Mouse (Mus musculus): ENCODE measurements around the gene Tmem129. TPM values are rescaled to one million over a fixed set of nuclear protein-coding genes. Genes with fewer than 3 reads are reported as not detected.
A peak's percentile ranks its signal among the peaks of the same experiment; 100 is the strongest.

Gene Tmem129
- total and polyA plus RNA-seq, 2 experiments: 12.0 to 41.0 TPM

DNA sequence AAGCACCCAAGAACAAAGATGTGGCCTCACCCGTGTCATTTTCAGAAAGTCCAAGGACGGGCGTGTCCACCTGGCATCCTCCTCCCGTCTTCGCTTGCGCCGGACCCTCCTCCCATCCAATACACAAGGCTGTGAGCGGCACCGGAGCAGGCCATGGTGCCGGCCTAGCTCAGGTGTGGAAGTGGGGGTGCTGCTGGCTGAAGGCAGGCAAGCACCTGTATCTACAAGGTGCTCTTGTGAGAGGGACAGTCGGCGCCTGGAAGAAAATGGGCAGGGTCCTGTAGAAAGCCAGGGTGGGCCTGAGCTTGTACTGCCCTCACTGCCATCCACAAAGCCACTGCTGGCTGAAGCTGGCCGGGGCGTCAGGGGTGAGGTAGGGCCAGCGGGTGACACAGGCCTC, 50.8 kb downstream of the Tmem129 start:
- Histone ChIP-seq H3K4me1 (ENCODE audit: control insufficient read depth, insufficient read depth, low read length) (peaks cover 3% of the 10 kb centered on the region; the same call in 1 of the 2 replicates), H3K36me3 (ENCODE audit: control insufficient read depth, insufficient read depth, low read length) (peaks cover 16% of the 10 kb centered on the region; the same call in 1 of the 2 replicates), H3K9ac (ENCODE audit: low read depth, low read length) (no peak overlapping the region), H3K27me3 (ENCODE audit: control insufficient read depth, insufficient read depth, low read length) (no peaks in the 10 kb centered on the region), H3K4me3 (ENCODE audit: insufficient read depth, low read depth, low read length) (no peak overlapping the region), H3K79me2 (ENCODE audit: control insufficient read depth, insufficient read depth, low read length) (no peaks in the 10 kb centered on the region), H3K27ac (replicated peaks; ENCODE audit: insufficient read depth, low read depth, low read length) (no peak overlapping the region)
- TF ChIP-seq POLR2A (IDR thresholded peaks at IDR 0.05; ENCODE audit: extremely low read depth, insufficient read depth, low read length) (no peak), CTCF (IDR thresholded peaks at IDR 0.05; ENCODE audit: low read depth, low read length) (no peak)
- DNase-seq (ENCODE audit: extremely low read depth, low read depth, low spot score): no peak
- WGBS: 97% methylated on average over 15 of the region's 15 CpGs

GRCm38 (mm10) chr5:33606631-33607030, 51.6 kb downstream of the Tmem129 start:
- H3K9ac ChIP-seq (ENCODE audit: low read depth, low read length): no peak overlapping the region
- H3K27ac ChIP-seq (replicated peaks; ENCODE audit: insufficient read depth, low read depth, low read length): no peak overlapping the region
- no peaks in the 10 kb centered on the region for H3K79me2 ChIP-seq (ENCODE audit: control insufficient read depth, insufficient read depth, low read length)
- TF ChIP-seq CTCF (IDR thresholded peaks at IDR 0.05; ENCODE audit: low read depth, low read length): no peak
- TF ChIP-seq POLR2A (IDR thresholded peaks at IDR 0.05; ENCODE audit: extremely low read depth, insufficient read depth, low read length): no peak
- no peak for DNase-seq (ENCODE audit: extremely low read depth, low read depth, low spot score)
- WGBS: 68% methylated on average over 7 of the region's 7 CpGs
- H3K4me1 ChIP-seq (ENCODE audit: control insufficient read depth, insufficient read depth, low read length): peaks cover 3% of the 10 kb centered on the region; the same call in 1 of the 2 replicates
- peaks cover 15% of the 10 kb centered on the region; the same call in 1 of the 2 replicates for H3K36me3 ChIP-seq (ENCODE audit: control insufficient read depth, insufficient read depth, low read length)
- no peaks in the 10 kb centered on the region for H3K27me3 ChIP-seq (ENCODE audit: control insufficient read depth, insufficient read depth, low read length)
- H3K4me3 ChIP-seq (ENCODE audit: insufficient read depth, low read depth, low read length): no peak overlapping the region

DNA sequence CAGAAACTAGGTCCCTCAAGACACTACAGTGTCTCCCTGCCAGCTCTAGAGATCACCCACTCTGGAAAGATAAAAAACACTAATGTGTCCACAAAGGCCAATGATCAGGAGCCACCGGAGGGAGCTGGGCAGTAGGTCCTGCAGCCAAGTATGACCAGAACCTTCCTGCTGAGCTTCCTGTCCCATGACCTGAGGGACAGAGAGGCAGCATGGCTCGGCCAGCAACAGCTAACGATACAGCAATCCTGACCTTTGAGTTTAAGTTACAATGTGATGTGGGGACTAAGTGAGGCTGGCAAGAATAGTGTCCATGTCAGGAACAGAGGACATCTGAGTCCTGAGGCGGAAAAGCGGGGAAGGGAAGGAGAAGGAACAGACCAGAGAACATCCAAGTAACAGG, 52.9 kb downstream of the Tmem129 start:
- WGBS: 34% methylated on average over 5 of the region's 5 CpGs

More for the DNA sequence above, 52.9 kb downstream of the Tmem129 start:
- no peak overlapping the region for H3K9ac ChIP-seq (ENCODE audit: low read depth, low read length)
- no peak overlapping the region for H3K4me3 ChIP-seq (ENCODE audit: insufficient read depth, low read depth, low read length)
- H3K27me3 ChIP-seq (ENCODE audit: control insufficient read depth, insufficient read depth, low read length): no peaks in the 10 kb centered on the region
- H3K79me2 ChIP-seq (ENCODE audit: control insufficient read depth, insufficient read depth, low read length): no peaks in the 10 kb centered on the region
- no peak for TF ChIP-seq CTCF (IDR thresholded peaks at IDR 0.05; ENCODE audit: low read depth, low read length)
- no peak for TF ChIP-seq POLR2A (IDR thresholded peaks at IDR 0.05; ENCODE audit: extremely low read depth, insufficient read depth, low read length)
- peaks cover 3% of the 10 kb centered on the region; the same call in 1 of the 2 replicates for H3K4me1 ChIP-seq (ENCODE audit: control insufficient read depth, insufficient read depth, low read length)
- no peak overlapping the region for H3K27ac ChIP-seq (replicated peaks; ENCODE audit: insufficient read depth, low read depth, low read length)
- peak; percentile 79 for DNase-seq (ENCODE audit: extremely low read depth, low read depth, low spot score)
- H3K36me3 ChIP-seq (ENCODE audit: control insufficient read depth, insufficient read depth, low read length): peaks cover 16% of the 10 kb centered on the region; the same call in 1 of the 2 replicates

Other genes with a start within 250 kb of the Tmem129 start
- gene Nkx1-1, start 224.4 kb downstream of the Tmem129 start, total RNA-seq (2014; rRNA removed): not detected in 2 replicates
- gene Nkx1-1, start 224.4 kb downstream of the Tmem129 start, polyA plus RNA-seq (2012; rRNA removed): not detected in 2 replicates
- 9.4 and 13.0 TPM in 2 replicates for gene Fam53a, start 28.8 kb downstream of the Tmem129 start, total RNA-seq (2014; rRNA removed)
- 19.4 and 21.6 TPM in 2 replicates for gene Fam53a, start 28.8 kb downstream of the Tmem129 start, polyA plus RNA-seq (2012; rRNA removed)
- 0.09 and 0.34 TPM in 2 replicates for gene Gm9903, start 28.5 kb downstream of the Tmem129 start, total RNA-seq (2014; rRNA removed)
- gene Gm9903, start 28.5 kb downstream of the Tmem129 start, polyA plus RNA-seq (2012; rRNA removed): 0.06 TPM in 1 of 2 replicates, not detected in the other
- 20.7 TPM in 2 replicates for gene Slbp, start 5.8 kb downstream of the Tmem129 start, total RNA-seq (2014; rRNA removed)
- 5.6 and 6.3 TPM in 2 replicates for gene Slbp, start 5.8 kb downstream of the Tmem129 start, polyA plus RNA-seq (2012; rRNA removed)
- gene Tacc3, start 288 bp downstream of the Tmem129 start, total RNA-seq (2014; rRNA removed): 0.92 and 2.3 TPM in 2 replicates
- 0.82 and 1.3 TPM in 2 replicates for gene Tacc3, start 288 bp downstream of the Tmem129 start, polyA plus RNA-seq (2012; rRNA removed)
- gene Fgfr3, start 63.3 kb upstream of the Tmem129 start, total RNA-seq (2014; rRNA removed): 18.8 and 18.9 TPM in 2 replicates
- gene Fgfr3, start 63.3 kb upstream of the Tmem129 start, polyA plus RNA-seq (2012; rRNA removed): 47.7 and 57.0 TPM in 2 replicates
- gene Letm1, start 124.4 kb upstream of the Tmem129 start, total RNA-seq (2014; rRNA removed): 17.9 and 19.0 TPM in 2 replicates
- gene Letm1, start 124.4 kb upstream of the Tmem129 start, polyA plus RNA-seq (2012; rRNA removed): 48.5 and 66.4 TPM in 2 replicates
- gene Nsd2, start 162.3 kb upstream of the Tmem129 start, total RNA-seq (2014; rRNA removed): 8.8 and 9.3 TPM in 2 replicates
- gene Nsd2, start 162.3 kb upstream of the Tmem129 start, polyA plus RNA-seq (2012; rRNA removed): 2.5 and 2.6 TPM in 2 replicates